Mouse (Mus musculus) thymus, adult 2 months (tissue): ENCODE data around the gene Heatr5a.

Experiments used
- CTCF ChIP-seq: fragments of 200-500 bp; IDR thresholded peaks from 2 replicates; pipeline ENCODE4 v1.5.1; 2012; ENCODE audit warnings: mild to moderate bottlenecking, control low read depth, low read length, moderate library complexity, borderline replicate concordance; ENCODE audit not compliant: control insufficient read depth, poor library complexity, insufficient read depth; ENCODE audit errors: extremely low read depth
- POLR2A ChIP-seq: fragments of 200-500 bp; IDR thresholded peaks from 2 replicates; pipeline ENCODE4 v1.6.1; 2012; ENCODE audit warnings: mild to moderate bottlenecking, low read length, control low read depth, moderate library complexity; ENCODE audit not compliant: control insufficient read depth, poor library complexity, insufficient read depth; ENCODE audit errors: extremely low read depth

DNA sequence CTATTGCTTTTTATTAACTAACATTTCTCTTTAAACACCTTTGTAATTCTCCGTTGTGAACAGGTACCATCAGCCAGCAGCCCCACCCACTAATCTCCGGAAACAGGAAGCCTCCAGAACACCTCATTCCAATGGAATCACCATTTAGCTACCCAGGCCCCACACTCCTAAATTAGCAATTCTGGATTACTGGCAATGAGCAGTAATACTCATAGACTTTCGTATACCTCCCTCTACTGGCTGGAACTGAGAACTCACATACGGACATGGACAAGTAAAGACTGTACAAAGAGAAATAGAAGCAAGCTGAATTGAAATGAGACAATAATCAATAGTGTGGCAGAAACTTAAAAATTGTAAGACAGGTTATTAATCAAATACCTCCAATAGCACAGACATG is 30.4 kb upstream of the Heatr5a start:
- TF ChIP-seq POLR2A = no peak
- no peak for TF ChIP-seq CTCF
